Mouse (Mus musculus): ENCODE measurements around the gene Olfr324. TPM values are rescaled to one million over a fixed set of nuclear protein-coding genes. Genes with fewer than 3 reads are reported as not detected.

The Olfr324 gene
- polyA plus RNA-seq (2012; ENCODE audit: low replicate concordance), result not detected in 2 replicates

DNA sequence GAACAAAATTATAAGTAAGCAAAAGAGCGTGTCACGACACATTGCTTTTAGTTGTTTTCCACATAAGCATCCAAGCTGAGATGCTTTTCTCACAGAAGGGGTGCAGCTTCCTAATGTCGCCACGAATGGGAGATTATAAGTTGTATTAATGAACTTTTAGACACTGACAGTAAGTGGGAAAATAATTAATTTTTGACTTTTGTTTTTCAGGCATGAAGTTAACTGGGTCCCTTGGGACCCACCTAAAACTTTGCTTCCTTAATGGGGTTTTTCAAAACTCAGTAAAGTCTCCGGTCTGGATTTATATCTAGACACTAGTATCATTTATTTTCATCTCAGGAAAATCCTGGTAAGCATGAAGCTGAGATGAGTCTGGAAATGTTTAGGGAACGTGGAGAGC is at the start of gene Olfr324:
Olfr324 (plus strand) TSS at position 301 of the 400 bp plus-strand sequence.

DNA sequence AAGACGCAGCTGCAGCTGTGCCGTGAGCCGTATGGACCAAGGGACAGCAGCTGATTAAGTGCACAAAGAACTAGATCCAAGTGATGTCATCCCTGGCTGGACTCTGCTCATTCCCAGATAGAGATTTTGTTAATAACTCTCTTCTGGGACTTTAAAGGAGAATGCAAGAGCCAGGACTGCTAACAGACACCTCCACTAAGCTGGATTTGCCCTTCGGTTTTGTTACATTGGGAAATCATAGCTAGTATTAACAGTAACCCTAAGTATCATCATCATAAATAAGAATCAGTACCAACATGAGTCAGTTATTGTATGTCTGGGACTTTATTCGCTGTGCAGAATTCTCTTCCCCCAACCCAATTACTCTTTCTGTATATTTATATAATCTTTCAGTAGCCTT is 48.6 kb upstream of the Olfr324 start, which contains the start of gene Olfr329-ps:
Olfr329-ps (minus strand) TSS at position 101 of the 400 bp plus-strand sequence.

DNA sequence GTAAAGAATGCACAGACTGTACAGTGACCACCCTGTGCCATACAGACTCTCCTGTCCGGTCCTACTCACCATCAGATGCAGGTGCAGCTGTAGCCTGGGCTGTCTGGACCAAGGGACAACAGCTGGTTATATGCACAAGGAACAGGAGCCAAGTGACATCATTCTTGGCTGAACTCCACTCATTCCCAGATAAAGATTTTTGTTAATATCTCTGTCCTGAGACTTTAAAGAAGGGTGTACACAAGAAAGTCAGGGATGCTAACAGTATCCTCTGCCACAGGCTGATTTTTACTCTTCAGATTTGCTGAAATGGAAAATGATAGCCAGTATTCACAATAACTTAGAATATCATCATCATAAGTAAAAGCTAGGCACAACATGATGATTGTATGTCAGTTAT is 39.4 kb upstream of the Olfr324 start, which contains the start of gene Olfr328:
Olfr328 (minus strand) TSS at position 101 of the 400 bp plus-strand sequence.

DNA sequence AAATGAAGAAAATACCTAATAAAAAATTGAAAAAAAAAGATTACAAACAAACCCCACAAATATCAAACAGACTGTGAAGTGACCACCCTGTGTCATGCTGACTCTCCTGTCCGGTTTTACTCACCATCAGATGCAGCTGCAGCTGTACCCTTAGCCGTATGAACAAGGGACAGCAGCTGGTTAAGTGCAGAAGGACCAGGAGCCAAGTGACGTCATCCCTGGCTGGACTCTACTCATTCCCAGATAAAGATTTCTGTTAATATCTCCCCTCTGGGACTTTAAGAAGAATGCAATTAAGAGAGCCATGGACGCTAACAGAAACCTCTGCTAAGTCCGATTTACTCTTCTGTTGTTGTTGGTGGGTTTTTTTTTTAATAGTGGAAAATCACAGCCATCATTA is 24.5 kb upstream of the Olfr324 start, which contains the start of gene Olfr224:
Olfr224 (minus strand) TSS at position 149 of the 400 bp plus-strand sequence.

DNA sequence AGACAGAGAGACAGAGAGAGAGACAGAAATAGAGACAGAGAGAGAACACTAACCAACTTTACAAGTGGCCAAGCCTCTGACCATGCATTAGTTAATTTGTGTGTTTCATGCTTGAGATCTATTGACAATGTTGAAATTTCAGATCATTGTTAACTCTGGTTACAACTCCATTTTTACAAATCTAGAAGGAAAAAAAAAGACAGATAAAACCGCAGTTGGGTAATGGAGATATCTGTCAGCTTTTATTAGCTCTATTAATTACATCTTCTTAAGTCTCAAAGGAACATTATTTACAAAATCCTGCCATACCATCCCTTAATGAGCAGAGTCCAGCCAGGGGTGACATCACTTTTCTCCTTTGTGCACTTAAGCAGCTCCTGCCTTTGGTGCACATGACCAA is 17.5 kb upstream of the Olfr324 start, which contains the start of gene Olfr325:
Olfr325 (plus strand) TSS at position 301 of the 400 bp plus-strand sequence.

DNA sequence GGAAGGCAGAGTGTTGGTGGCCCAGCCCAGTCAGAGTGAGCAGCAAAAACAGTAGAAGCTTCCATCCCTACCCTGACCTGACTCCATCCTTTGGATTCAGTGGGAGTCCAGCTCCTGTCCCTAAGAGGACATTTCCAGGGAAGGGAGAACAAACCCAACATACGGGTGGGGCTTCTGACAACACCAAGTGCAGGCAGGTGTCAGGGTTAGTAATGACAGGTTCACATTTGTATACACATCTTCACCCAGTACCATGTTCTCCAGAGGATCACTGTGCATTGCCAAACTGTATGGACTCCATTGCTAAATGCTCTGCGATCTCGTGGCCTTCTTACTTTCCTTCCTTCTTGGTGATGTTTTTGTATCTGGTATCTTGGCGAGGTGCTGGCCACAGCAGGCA is 21.1 kb downstream of the Olfr324 start, which contains the start of gene 2210407C18Rik:
2210407C18Rik (minus strand) TSS at position 101 of the 400 bp plus-strand sequence.

DNA sequence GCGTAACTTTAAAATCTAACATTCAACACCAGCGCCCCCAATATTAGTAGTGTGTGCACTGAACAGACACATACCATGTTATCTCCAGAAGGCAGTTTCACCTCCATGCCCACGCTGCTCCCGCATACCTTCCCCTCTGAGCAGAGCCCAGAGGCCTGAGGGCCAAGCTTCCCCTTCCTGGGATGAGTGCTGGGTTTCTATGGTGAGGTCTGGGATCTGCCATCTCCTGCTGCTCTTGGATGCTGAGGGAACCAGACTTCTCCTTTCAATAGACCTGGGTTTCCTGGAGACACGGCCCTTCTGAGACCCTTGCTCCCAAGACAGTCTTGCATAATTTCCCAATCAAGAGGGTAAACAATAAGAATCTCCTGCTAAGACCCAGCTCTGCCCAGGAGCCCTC is 35.5 kb downstream of the Olfr324 start, which contains the start of gene Olfr323:
Olfr323 (minus strand) TSS at position 101 of the 400 bp plus-strand sequence.

DNA sequence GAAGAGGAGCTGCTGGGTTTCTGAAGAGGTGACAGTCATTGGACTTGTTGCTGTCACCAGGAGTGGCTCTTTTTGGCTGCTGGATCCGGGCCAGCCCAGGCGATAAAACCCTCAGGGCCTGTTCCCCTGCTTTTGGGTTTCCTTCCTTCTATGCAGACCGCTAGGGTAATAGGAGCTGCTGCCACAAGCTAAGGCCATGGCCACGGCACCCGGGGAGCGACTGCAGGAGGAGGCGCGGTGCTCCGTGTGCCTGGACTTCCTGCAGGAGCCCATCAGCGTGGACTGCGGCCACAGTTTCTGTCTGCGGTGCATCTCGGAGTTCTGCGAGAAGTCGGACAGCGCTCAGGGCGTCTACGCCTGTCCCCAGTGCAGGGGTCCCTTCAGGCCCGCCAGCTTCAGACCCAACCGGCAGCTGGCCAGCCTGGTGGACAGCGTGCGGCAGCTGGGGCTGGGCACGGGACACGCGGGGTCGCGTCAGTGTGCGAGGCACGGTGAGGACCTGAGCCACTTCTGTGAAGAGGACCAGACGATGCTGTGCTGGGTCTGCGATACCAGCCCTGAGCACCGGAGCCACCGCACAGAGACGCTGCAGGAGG is 45.5 kb downstream of the Olfr324 start, which contains the start of gene Trim58:
Trim58 (plus strand) TSS at position 194 of the 596 bp plus-strand sequence.

Other genes with a start within 250 kb of the Olfr324 start
- not detected in 2 replicates for gene Lypd8, start 216.1 kb upstream of the Olfr324 start, polyA plus RNA-seq (2012; ENCODE audit: low replicate concordance)
- gene 1810065E05Rik, start 174.0 kb upstream of the Olfr324 start, polyA plus RNA-seq (2012; ENCODE audit: low replicate concordance), result not detected in 2 replicates
- not detected in 2 replicates for gene Gm12253, start 162.6 kb upstream of the Olfr324 start, polyA plus RNA-seq (2012; ENCODE audit: low replicate concordance)
- not detected in 2 replicates for gene Lypd9, start 142.2 kb upstream of the Olfr324 start, polyA plus RNA-seq (2012; ENCODE audit: low replicate concordance)
- not detected in 2 replicates for gene Olfr30, start 132.8 kb upstream of the Olfr324 start, polyA plus RNA-seq (2012; ENCODE audit: low replicate concordance)
- gene Olfr332, start 102.6 kb upstream of the Olfr324 start, polyA plus RNA-seq (2012; ENCODE audit: low replicate concordance), result not detected in 2 replicates
- not detected in 2 replicates for gene Olfr331, start 92.5 kb upstream of the Olfr324 start, polyA plus RNA-seq (2012; ENCODE audit: low replicate concordance)
- not detected in 2 replicates for gene Olfr330, start 60.3 kb upstream of the Olfr324 start, polyA plus RNA-seq (2012; ENCODE audit: low replicate concordance)
- gene Olfr329-ps, start 48.7 kb upstream of the Olfr324 start, polyA plus RNA-seq (2012; ENCODE audit: low replicate concordance), result not detected in 2 replicates
- gene Olfr328, start 39.5 kb upstream of the Olfr324 start, polyA plus RNA-seq (2012; ENCODE audit: low replicate concordance), result not detected in 2 replicates
- gene Olfr224, start 24.6 kb upstream of the Olfr324 start, polyA plus RNA-seq (2012; ENCODE audit: low replicate concordance), result not detected in 2 replicates
- not detected in 2 replicates for gene Olfr325, start 17.4 kb upstream of the Olfr324 start, polyA plus RNA-seq (2012; ENCODE audit: low replicate concordance)
- not detected in 2 replicates for gene 2210407C18Rik, start 21.0 kb downstream of the Olfr324 start, polyA plus RNA-seq (2012; ENCODE audit: low replicate concordance)
- gene Olfr323, start 35.4 kb downstream of the Olfr324 start, polyA plus RNA-seq (2012; ENCODE audit: low replicate concordance), result 0.18 TPM in 1 of 2 replicates, not detected in the other
- 0.15 and 5.6 TPM in 2 replicates for gene Trim58, start 45.4 kb downstream of the Olfr324 start, polyA plus RNA-seq (2012; ENCODE audit: low replicate concordance)
- gene Olfr322, start 63.7 kb downstream of the Olfr324 start, polyA plus RNA-seq (2012; ENCODE audit: low replicate concordance), result 0.03 TPM in 1 of 2 replicates, not detected in the other
- not detected in 2 replicates for gene Olfr320, start 86.0 kb downstream of the Olfr324 start, polyA plus RNA-seq (2012; ENCODE audit: low replicate concordance)
- gene Olfr319, start 104.0 kb downstream of the Olfr324 start, polyA plus RNA-seq (2012; ENCODE audit: low replicate concordance), result not detected in 2 replicates
- gene Olfr318, start 128.9 kb downstream of the Olfr324 start, polyA plus RNA-seq (2012; ENCODE audit: low replicate concordance), result not detected in 2 replicates
- gene Olfr317, start 144.1 kb downstream of the Olfr324 start, polyA plus RNA-seq (2012; ENCODE audit: low replicate concordance), result not detected in 2 replicates
- gene Olfr316, start 157.6 kb downstream of the Olfr324 start, polyA plus RNA-seq (2012; ENCODE audit: low replicate concordance), result 0.12 TPM in 1 of 2 replicates, not detected in the other
- not detected in 2 replicates for gene Olfr315, start 178.1 kb downstream of the Olfr324 start, polyA plus RNA-seq (2012; ENCODE audit: low replicate concordance)
- not detected in 2 replicates for gene Olfr314, start 187.8 kb downstream of the Olfr324 start, polyA plus RNA-seq (2012; ENCODE audit: low replicate concordance)
- gene Fam183b, start 206.8 kb downstream of the Olfr324 start, polyA plus RNA-seq (2012; ENCODE audit: low replicate concordance), result not detected in 2 replicates
- gene Olfr313, start 219.9 kb downstream of the Olfr324 start, polyA plus RNA-seq (2012; ENCODE audit: low replicate concordance), result not detected in 2 replicates
- gene Olfr312, start 234.1 kb downstream of the Olfr324 start, polyA plus RNA-seq (2012; ENCODE audit: low replicate concordance), result not detected in 2 replicates
- not detected in 2 replicates for gene Olfr311, start 244.1 kb downstream of the Olfr324 start, polyA plus RNA-seq (2012; ENCODE audit: low replicate concordance)